Mouse (Mus musculus) stomach, embryonic 15.5 days (tissue): ENCODE measurements around the gene Add3. TPM values are rescaled to one million over a fixed set of nuclear protein-coding genes. Genes with fewer than 3 reads are reported as not detected.

Source experiments
- polyA plus RNA-seq: library from polyadenylated mRNA; unstranded; fragments of >200 nt; fragmentation: Nextera tagmentation; extraction: Ambion mirVana; gene quantifications from 2 replicates; pipeline ENCODE4 v1.2.1, GENCODE M21; 2015

Add3 gene
- polyA plus RNA-seq, 1 experiment from 2014 or later: 89.0 TPM

Other genes with a start within 250 kb of the Add3 start
- 130 and 151 TPM in 2 replicates for gene Xpnpep1, start 100.2 kb upstream of the Add3 start, polyA plus RNA-seq
- 36.1 and 37.8 TPM in 2 replicates for gene Mxi1, start 170.1 kb downstream of the Add3 start, polyA plus RNA-seq
- 2.5 TPM in 1 of 2 replicates, not detected in the other for gene Gm10197, start 231.3 kb downstream of the Add3 start, polyA plus RNA-seq